Mouse (Mus musculus): ENCODE results near the gene Sprr2h. TPM values are rescaled to one million over a fixed set of nuclear protein-coding genes. Genes with fewer than 3 reads are reported as not detected.

Gene Sprr2h
- polyA plus RNA-seq (2012; fragmentation: generic; extraction: Trizol), result 0.06 TPM

DNA sequence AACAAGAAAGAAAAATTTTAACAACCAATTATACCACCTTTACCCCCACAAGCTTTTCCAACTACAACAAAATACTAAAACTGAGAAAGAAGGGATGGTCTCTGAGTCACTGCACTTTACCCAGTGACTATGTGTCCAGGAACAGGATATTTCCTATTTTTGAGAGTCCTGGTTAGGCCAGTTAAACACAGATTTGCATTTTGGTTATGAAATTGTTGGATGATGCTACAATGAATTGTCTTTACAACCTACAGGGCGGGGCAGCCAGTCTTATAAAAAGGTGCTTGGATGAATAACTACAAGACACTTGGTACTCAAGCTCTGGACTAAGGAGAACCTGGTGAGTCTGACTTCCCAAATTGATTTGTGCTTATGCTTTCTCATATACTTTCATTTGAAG, at the start of gene Sprr2h:
Sprr2h (plus strand) TSS at position 301 of the 400 bp plus-strand sequence.
- Histone ChIP-seq H3K27me3 (ENCODE audit: control insufficient read depth, insufficient read depth, insufficient read length) (no peaks in the 10 kb centered on the region), H3K79me2 (ENCODE audit: control insufficient read depth, insufficient read depth) (no peaks in the 10 kb centered on the region), H3K4me2 (ENCODE audit: low read depth) (no peak within 1 kb of the TSS), H3ac (ENCODE audit: control insufficient read depth, insufficient read length) (no peak within 1 kb of the TSS), H3K4me3 (no peak within 1 kb of the TSS), H3K36me3 (ENCODE audit: control insufficient read depth, insufficient read depth) (no peaks in the 10 kb centered on the region)
- TF ChIP-seq POLR2A (IDR thresholded peaks at IDR 0.05; ENCODE audit: insufficient read length, low read depth) (no peak), MYOG (IDR thresholded peaks at IDR 0.05; ENCODE audit: control insufficient read depth in 1 of 3, insufficient read depth in 1 of 3, insufficient read length in 2 of 3, low read depth in 2 of 3) (no peak), REST (IDR thresholded peaks at IDR 0.05; ENCODE audit: insufficient read depth, insufficient read length) (no peak), E2F4 (IDR thresholded peaks at IDR 0.05; ENCODE audit: insufficient read depth) (no peak), CEBPB (IDR thresholded peaks at IDR 0.05; ENCODE audit: insufficient read depth, poor library complexity, severe bottlenecking) (no peak), TCF3 (IDR thresholded peaks at IDR 0.05; ENCODE audit: insufficient read length, low read depth) (no peak), MAX (IDR thresholded peaks at IDR 0.05; ENCODE audit: low read depth) (no peak), MYOD1 (IDR thresholded peaks at IDR 0.05; ENCODE audit: control insufficient read depth in 1 of 3, insufficient read length in 2 of 3, low read depth in 2 of 3) (no peak), USF1 (IDR thresholded peaks at IDR 0.05; ENCODE audit: low read depth) (no peak), SRF (IDR thresholded peaks at IDR 0.05; ENCODE audit: control insufficient read depth, insufficient read length, low read depth) (no peak)

DNA sequence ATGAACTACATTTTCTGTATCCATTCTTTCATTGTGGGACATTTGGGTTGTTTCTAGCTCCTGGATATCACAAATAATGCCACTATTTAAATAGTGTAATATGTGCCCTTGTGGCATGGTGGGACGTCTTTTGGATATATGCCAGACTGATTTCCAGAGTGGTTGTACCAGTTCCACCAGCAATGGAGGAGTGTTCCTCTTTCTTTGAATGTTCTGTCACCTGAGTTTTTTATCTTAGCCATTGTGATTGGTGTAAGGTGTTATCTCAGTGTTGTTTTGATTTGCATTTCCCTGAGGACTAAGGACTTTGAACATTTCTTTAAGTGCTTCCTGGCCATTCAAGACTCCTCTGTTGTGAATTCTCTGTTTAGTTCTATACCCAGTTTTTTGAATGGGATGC, 49.2 kb upstream of the Sprr2h start:
- Histone ChIP-seq H3K36me3 (ENCODE audit: control insufficient read depth, insufficient read depth) (no peaks in the 10 kb centered on the region), H3K27me3 (ENCODE audit: control insufficient read depth, insufficient read depth, insufficient read length) (no peaks in the 10 kb centered on the region), H3K79me2 (ENCODE audit: control insufficient read depth, insufficient read depth) (no peaks in the 10 kb centered on the region), H3ac (ENCODE audit: control insufficient read depth, insufficient read length) (no peak overlapping the region), H3K4me2 (ENCODE audit: low read depth) (no peak overlapping the region), H3K4me3 (no peak overlapping the region)
- TF ChIP-seq USF1 (IDR thresholded peaks at IDR 0.05; ENCODE audit: low read depth), result no peak
- TF ChIP-seq TCF12 (IDR thresholded peaks at IDR 0.05; ENCODE audit: insufficient read depth, poor library complexity, severe bottlenecking), result no peak
- no peak for TF ChIP-seq REST (IDR thresholded peaks at IDR 0.05; ENCODE audit: insufficient read depth, insufficient read length)

DNA sequence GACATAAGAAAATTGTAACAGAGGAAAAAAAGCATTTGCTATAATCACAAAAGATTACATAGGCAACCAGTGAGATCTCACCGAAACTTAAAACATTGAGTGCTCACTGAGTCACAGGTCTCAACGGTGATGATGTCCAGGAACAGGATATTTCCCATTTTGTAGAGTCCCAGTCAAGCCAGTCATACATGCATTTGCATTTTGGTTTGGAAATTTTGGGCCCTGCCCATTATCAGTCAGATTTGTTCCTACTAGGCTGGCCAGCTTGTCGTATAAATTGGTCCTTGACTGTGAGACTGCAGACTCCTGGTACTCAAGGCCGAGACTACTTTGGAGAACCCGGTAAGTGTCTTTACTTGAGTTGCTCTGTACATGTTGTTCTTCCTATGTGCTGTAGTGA, 46.6 kb upstream of the Sprr2h start, which contains the start of gene Sprr2d:
Sprr2d (plus strand) TSS at position 301 of the 400 bp plus-strand sequence.
- no peaks in the 10 kb centered on the region for H3K36me3 ChIP-seq (ENCODE audit: control insufficient read depth, insufficient read depth)
- H3K4me3 ChIP-seq, result no peak within 1 kb of the TSS
- H3K79me2 ChIP-seq (ENCODE audit: control insufficient read depth, insufficient read depth), result no peaks in the 10 kb centered on the region
- no peak within 1 kb of the TSS for H3K4me2 ChIP-seq (ENCODE audit: low read depth)
- H3ac ChIP-seq (ENCODE audit: control insufficient read depth, insufficient read length), result no peak within 1 kb of the TSS
- TF ChIP-seq E2F4 (IDR thresholded peaks at IDR 0.05; ENCODE audit: insufficient read depth), result no peak
- no peak for TF ChIP-seq MAX (IDR thresholded peaks at IDR 0.05; ENCODE audit: low read depth)
- no peak for TF ChIP-seq CEBPB (IDR thresholded peaks at IDR 0.05; ENCODE audit: insufficient read depth, poor library complexity, severe bottlenecking)
- no peak for TF ChIP-seq TCF3 (IDR thresholded peaks at IDR 0.05; ENCODE audit: insufficient read length, low read depth)
- no peak for TF ChIP-seq POLR2A (IDR thresholded peaks at IDR 0.05; ENCODE audit: insufficient read length, low read depth)
- no peak for TF ChIP-seq TCF12 (IDR thresholded peaks at IDR 0.05; ENCODE audit: insufficient read depth, poor library complexity, severe bottlenecking)
- TF ChIP-seq SRF (IDR thresholded peaks at IDR 0.05; ENCODE audit: control insufficient read depth, insufficient read length, low read depth), result no peak
- TF ChIP-seq MYOG (IDR thresholded peaks at IDR 0.05; ENCODE audit: control insufficient read depth in 1 of 3, insufficient read depth in 1 of 3, insufficient read length in 2 of 3, low read depth in 2 of 3), result no peak
- no peak for TF ChIP-seq REST (IDR thresholded peaks at IDR 0.05; ENCODE audit: insufficient read depth, insufficient read length)
- TF ChIP-seq POLR2AphosphoS2 (IDR thresholded peaks at IDR 0.05; ENCODE audit: insufficient read length, low read depth), result no peak
- TF ChIP-seq USF1 (IDR thresholded peaks at IDR 0.05; ENCODE audit: low read depth), result no peak
- no peak for TF ChIP-seq MYOD1 (IDR thresholded peaks at IDR 0.05; ENCODE audit: control insufficient read depth in 1 of 3, insufficient read length in 2 of 3, low read depth in 2 of 3)
- no peaks in the 10 kb centered on the region for H3K27me3 ChIP-seq (ENCODE audit: control insufficient read depth, insufficient read depth, insufficient read length)

DNA sequence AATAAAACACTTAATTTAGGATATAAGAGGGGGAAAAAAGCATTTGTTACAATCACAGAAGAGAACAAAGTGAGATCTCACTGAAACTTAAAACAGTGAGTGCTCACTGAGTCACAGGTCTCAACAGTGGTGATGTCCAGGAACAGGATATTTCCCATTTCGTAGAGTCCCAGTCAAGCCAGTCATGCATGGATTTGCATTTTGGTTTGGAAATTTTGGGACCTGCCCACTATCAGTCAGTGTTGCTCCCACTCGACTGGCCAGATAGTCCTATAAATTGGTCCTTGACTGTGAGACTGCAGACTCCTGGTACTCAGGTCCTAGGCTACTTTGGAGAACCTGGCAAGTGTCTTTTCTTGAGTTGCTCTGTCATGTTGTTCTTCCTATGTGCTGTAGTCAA, 33.6 kb upstream of the Sprr2h start, which contains the start of gene Sprr2e:
Sprr2e (plus strand) TSS at position 301 of the 400 bp plus-strand sequence.
- Histone ChIP-seq H3ac (ENCODE audit: control insufficient read depth, insufficient read length) (no peak within 1 kb of the TSS), H3K79me2 (ENCODE audit: control insufficient read depth, insufficient read depth) (no peaks in the 10 kb centered on the region)

GRCm38 (mm10) chr3:92361619-92362018, 23.9 kb upstream of the Sprr2h start:
- Histone ChIP-seq H3K4me2 (ENCODE audit: low read depth) (no peak overlapping the region), H3K27me3 (ENCODE audit: control insufficient read depth, insufficient read depth, insufficient read length) (no peaks in the 10 kb centered on the region), H3K36me3 (ENCODE audit: control insufficient read depth, insufficient read depth) (no peaks in the 10 kb centered on the region), H3K4me3 (no peak overlapping the region), H3K79me2 (ENCODE audit: control insufficient read depth, insufficient read depth) (no peaks in the 10 kb centered on the region), H3ac (ENCODE audit: control insufficient read depth, insufficient read length) (no peak overlapping the region)
- TF ChIP-seq CEBPB (IDR thresholded peaks at IDR 0.05; ENCODE audit: insufficient read depth, poor library complexity, severe bottlenecking) (no peak), REST (IDR thresholded peaks at IDR 0.05; ENCODE audit: insufficient read depth, insufficient read length) (no peak), TCF12 (IDR thresholded peaks at IDR 0.05; ENCODE audit: insufficient read depth, poor library complexity, severe bottlenecking) (no peak), MAX (IDR thresholded peaks at IDR 0.05; ENCODE audit: low read depth) (no peak), POLR2A (IDR thresholded peaks at IDR 0.05; ENCODE audit: insufficient read length, low read depth) (no peak), MYOD1 (IDR thresholded peaks at IDR 0.05; ENCODE audit: control insufficient read depth in 1 of 3, insufficient read length in 2 of 3, low read depth in 2 of 3) (no peak), MYOG (IDR thresholded peaks at IDR 0.05; ENCODE audit: control insufficient read depth in 1 of 3, insufficient read depth in 1 of 3, insufficient read length in 2 of 3, low read depth in 2 of 3) (no peak), E2F4 (IDR thresholded peaks at IDR 0.05; ENCODE audit: insufficient read depth) (no peak), POLR2AphosphoS2 (IDR thresholded peaks at IDR 0.05; ENCODE audit: insufficient read length, low read depth) (no peak), USF1 (IDR thresholded peaks at IDR 0.05; ENCODE audit: low read depth) (no peak), TCF3 (IDR thresholded peaks at IDR 0.05; ENCODE audit: insufficient read length, low read depth) (no peak), SRF (IDR thresholded peaks at IDR 0.05; ENCODE audit: control insufficient read depth, insufficient read length, low read depth) (no peak)

More for the DNA sequence above, 33.6 kb upstream of the Sprr2h start, which contains the start of gene Sprr2e:
- no peak within 1 kb of the TSS for H3K4me3 ChIP-seq
- no peak for TF ChIP-seq SRF (IDR thresholded peaks at IDR 0.05; ENCODE audit: control insufficient read depth, insufficient read length, low read depth)
- TF ChIP-seq REST (IDR thresholded peaks at IDR 0.05; ENCODE audit: insufficient read depth, insufficient read length), result no peak
- no peak for TF ChIP-seq MAX (IDR thresholded peaks at IDR 0.05; ENCODE audit: low read depth)
- TF ChIP-seq CEBPB (IDR thresholded peaks at IDR 0.05; ENCODE audit: insufficient read depth, poor library complexity, severe bottlenecking), result no peak
- no peak for TF ChIP-seq E2F4 (IDR thresholded peaks at IDR 0.05; ENCODE audit: insufficient read depth)
- H3K4me2 ChIP-seq (ENCODE audit: low read depth), result no peak within 1 kb of the TSS
- H3K27me3 ChIP-seq (ENCODE audit: control insufficient read depth, insufficient read depth, insufficient read length), result no peaks in the 10 kb centered on the region
- H3K36me3 ChIP-seq (ENCODE audit: control insufficient read depth, insufficient read depth), result no peaks in the 10 kb centered on the region
